In genomic region chr16:76786405-76787155, GRCm38 (mm10) we compare ENCODE assay signal across 8 mouse cellular contexts.
DNase-seq lines count a peak whose midpoint lies in the region; ATAC-seq and TF ChIP-seq lines count a peak whose summit lies in the region.

No protein-coding gene starts in this region.

- H3K4me2 ChIP-seq in embryonic facial prominence, embryonic 11.5 days (ENCODE audit: low read depth, low read length): no peak overlapping the region

- TF ChIP-seq CTCF in thymus, adult 2 months (IDR thresholded peaks at IDR 0.05; ENCODE audit: borderline replicate concordance, control insufficient read depth, extremely low read depth, insufficient read depth, low read length, poor library complexity): no peak

- H3K27ac ChIP-seq in embryonic facial prominence, embryonic 11.5 days (replicated peaks; ENCODE audit: low read depth, low read length): no peak overlapping the region
- no peak overlapping the region for H3K27ac ChIP-seq in thymus, adult 2 months (ENCODE audit: control insufficient read depth, insufficient read depth, low read length)

- TF ChIP-seq POLR2A in thymus, adult 2 months (IDR thresholded peaks at IDR 0.05; ENCODE audit: control insufficient read depth, extremely low read depth, insufficient read depth, low read length, poor library complexity): no peak

- 71% methylated on average over 6 of the region's 6 CpGs for WGBS in embryonic facial prominence, embryonic 11.5 days
- WGBS in thymus, adult 2 months: 76% methylated on average over 6 of the region's 6 CpGs

- DNase-seq in cerebellum, adult 8-10 months: no peak
- DNase-seq in 3134 (ENCODE audit: extremely low read depth, insufficient read length, low spot score): peak; percentile 24
- DNase-seq in adrenal gland, postnatal 10 days: peak; percentile 82
- DNase-seq in embryonic facial prominence, embryonic 11.5 days (ENCODE audit: low spot score): peak; percentile 26
- peak; percentile 57 to 80 for DNase-seq in kidney, adult 8-10 months
- DNase-seq in lung, postnatal 14 days: peak; percentile 78
- DNase-seq in thymus, adult 2 months: peak; percentile 56

- peak; percentile 68 for ATAC-seq in cerebellum, adult (ENCODE audit: insufficient number of reproducible peaks, low FRiP score, low TSS enrichment)
- ATAC-seq in embryonic facial prominence, embryonic 11.5 days (replicated peaks; ENCODE audit: insufficient number of reproducible peaks, low FRiP score, low TSS enrichment, low read depth): no peak

- no peaks in the 10 kb centered on the region for H3K36me3 ChIP-seq in embryonic facial prominence, embryonic 11.5 days (replicated peaks; ENCODE audit: control insufficient read depth, insufficient read depth, low read depth, low read length)
- H3K36me3 ChIP-seq in thymus, adult 2 months (ENCODE audit: control insufficient read depth, insufficient read depth, low read length): no peaks in the 10 kb centered on the region

- no peak overlapping the region for H3K9ac ChIP-seq in embryonic facial prominence, embryonic 11.5 days (replicated peaks; ENCODE audit: low read length)

- no peaks in the 10 kb centered on the region for H3K27me3 ChIP-seq in embryonic facial prominence, embryonic 11.5 days (ENCODE audit: control insufficient read depth, insufficient read depth, low read length)
- H3K27me3 ChIP-seq in thymus, adult 2 months (ENCODE audit: control insufficient read depth, insufficient read depth, low read length): no peaks in the 10 kb centered on the region

- no peaks in the 10 kb centered on the region for H3K4me1 ChIP-seq in embryonic facial prominence, embryonic 11.5 days (ENCODE audit: control insufficient read depth, insufficient read depth, low read length)
- no peaks in the 10 kb centered on the region for H3K4me1 ChIP-seq in thymus, adult 2 months (replicated peaks; ENCODE audit: control insufficient read depth, insufficient read depth, low read length)

- no peaks in the 10 kb centered on the region for H3K9me3 ChIP-seq in embryonic facial prominence, embryonic 11.5 days (replicated peaks; ENCODE audit: control insufficient read depth, low read length)

- no peak overlapping the region for H3K4me3 ChIP-seq in embryonic facial prominence, embryonic 11.5 days (ENCODE audit: low read depth, low read length)
- H3K4me3 ChIP-seq in thymus, adult 2 months (ENCODE audit: control insufficient read depth, insufficient read depth, low read length): no peak overlapping the region
